Mouse (Mus musculus) spleen, adult 2 months (tissue): ENCODE results near the gene Sebox. TPM values are rescaled to one million over a fixed set of nuclear protein-coding genes. Genes with fewer than 3 reads are reported as not detected.

Experiments used
- DNase-seq, 2 experiments: peaks; one replicate each; pipeline versions ENCODE4 v3.0.0 to v3.0.0-alpha.2; 2012 to 2021; ENCODE audit warnings: low spot score in 2 of 2, low read depth in 1 of 2
- H3K27ac ChIP-seq: fragments of 200-500 bp; 2 replicates; pipeline ENCODE4 v1.5.1; 2012; ENCODE audit warnings: low read length, inconsistent platforms; ENCODE audit not compliant: insufficient read depth
- H3K27me3 ChIP-seq: fragments of 200-500 bp; 2 replicates; pipeline ENCODE4 v1.6.1; 2012; ENCODE audit warnings: mild to moderate bottlenecking, moderate library complexity, low read length, inconsistent platforms; ENCODE audit not compliant: control insufficient read depth, insufficient read depth
- H3K36me3 ChIP-seq: fragments of 200-500 bp; 2 replicates; pipeline ENCODE4 v1.6.1; 2012; ENCODE audit warnings: mild to moderate bottlenecking, low read length, inconsistent platforms; ENCODE audit not compliant: control insufficient read depth, insufficient read depth
- H3K4me1 ChIP-seq: fragments of 200-500 bp; 2 replicates; pipeline ENCODE4 v1.6.1; 2011; ENCODE audit warnings: inconsistent platforms; ENCODE audit not compliant: control insufficient read depth, insufficient read depth, insufficient read length
- H3K4me3 ChIP-seq: fragments of 200-500 bp; 2 replicates; pipeline ENCODE4 v1.5.1; 2011; ENCODE audit warnings: mild to moderate bottlenecking, inconsistent platforms; ENCODE audit not compliant: insufficient read depth, insufficient read length; ENCODE audit errors: extremely low read depth
- CTCF ChIP-seq: fragments of 200-500 bp; IDR thresholded peaks from 2 replicates; pipeline ENCODE4 v1.5.1; 2011; ENCODE audit warnings: mild to moderate bottlenecking, inconsistent platforms; ENCODE audit not compliant: insufficient read depth, insufficient read length, insufficient replicate concordance; ENCODE audit errors: extremely low read depth
- POLR2A ChIP-seq: fragments of 200-500 bp; IDR thresholded peaks from 2 replicates; pipeline ENCODE4 v1.6.1; 2011; ENCODE audit warnings: low read depth, low read length, inconsistent platforms
- WGBS: fragments of 180-500 bp; shearing (Covaris S2); methylation state at CpG from one replicate; pipeline ENCODE4 v1.1.7; 2018; 5-methylcytosine and 5-hydroxymethylcytosine counted together
- polyA plus RNA-seq: library from polyadenylated mRNA; depleted of rRNA; stranded (reverse); fragments of >200 nt; gene quantifications from 2 replicates; pipeline ENCODE4 v1.2.3, GENCODE M21; 2012; rRNA removed

Sebox gene
- polyA plus RNA-seq, result not detected in 2 replicates

DNA sequence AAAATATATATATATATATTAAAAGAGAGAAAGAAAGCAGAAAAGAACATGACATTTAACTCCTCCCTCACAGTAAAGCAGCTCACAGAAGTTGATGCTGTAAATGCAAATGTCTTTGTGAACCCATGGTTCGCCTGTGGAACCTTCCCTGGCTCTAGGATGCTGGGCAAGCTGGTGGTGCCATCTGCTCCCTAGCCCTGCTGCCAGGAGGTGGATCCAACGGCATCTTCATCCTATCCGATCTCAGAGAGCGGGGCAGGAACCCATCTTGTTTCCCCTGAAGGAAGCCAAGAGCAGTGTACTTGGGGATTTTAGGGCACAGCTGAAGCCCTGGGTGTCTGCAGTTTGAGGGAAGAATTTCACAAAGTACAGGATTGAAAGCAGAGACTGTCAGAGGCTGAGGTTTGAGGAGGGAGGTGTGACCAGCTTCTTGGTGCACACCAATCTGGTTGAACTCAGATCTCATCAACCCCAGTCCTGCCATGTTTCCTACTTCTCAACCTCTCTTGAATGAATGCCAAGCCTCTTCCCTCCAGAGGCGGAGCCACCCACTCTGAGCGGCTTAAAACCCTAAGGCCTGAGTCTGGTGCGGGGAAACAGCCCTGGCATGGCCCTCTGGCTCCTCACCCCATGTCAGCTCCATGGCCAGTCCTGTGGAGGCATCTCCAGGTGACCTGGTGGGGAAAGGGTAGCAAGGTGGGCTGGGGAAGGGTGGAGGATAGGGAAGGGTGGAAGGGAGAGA, at the start of gene Sebox:
Gene Sebox (plus strand): TSS at position 539 of the 742 bp plus-strand sequence.
- WGBS, result 66% methylated on average over 7 of the region's 7 CpGs

DNA sequence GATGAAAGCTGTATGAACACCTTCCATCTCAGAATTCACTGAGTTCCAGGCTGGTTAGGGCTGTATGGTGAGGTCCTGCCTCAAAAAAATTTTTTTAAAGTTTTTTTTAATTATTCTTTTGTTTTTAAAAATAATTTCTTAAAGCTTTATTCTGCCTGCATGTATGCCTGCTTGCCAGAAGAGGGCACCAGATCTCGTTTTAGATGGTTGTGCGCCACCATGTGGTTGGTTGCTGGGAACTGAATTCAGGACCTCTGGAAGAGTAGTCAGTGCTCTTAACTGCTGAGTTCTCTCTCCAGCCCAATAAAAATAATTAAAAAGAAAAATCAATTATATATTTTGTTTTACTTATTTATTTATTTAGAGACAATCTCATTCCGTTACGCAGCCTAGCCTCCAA, 49.6 kb upstream of the Sebox start:
- WGBS, result 31% methylated on average over 4 of the region's 4 CpGs
- Histone ChIP-seq H3K4me3 (no peak overlapping the region), H3K27me3 (no peaks in the 10 kb centered on the region), H3K27ac (no peak overlapping the region), H3K4me1 (no peaks in the 10 kb centered on the region), H3K36me3 (no peaks in the 10 kb centered on the region)
- TF ChIP-seq CTCF, result peak; percentile 78; the same call in 1 of the 2 replicates
- TF ChIP-seq POLR2A, result no peak
- peak; percentile 61 for DNase-seq

More for the DNA sequence above, at the start of gene Sebox:
- no peaks in the 10 kb centered on the region for H3K27me3 ChIP-seq
- H3K36me3 ChIP-seq, result peaks cover 12% of the 10 kb centered on the region
- TF ChIP-seq POLR2A (no peak), CTCF (no peak)
- H3K4me3 ChIP-seq, result no peak within 1 kb of the TSS
- no peaks in the 10 kb centered on the region for H3K4me1 ChIP-seq
- DNase-seq, result no peak
- no peak within 1 kb of the TSS for H3K27ac ChIP-seq

DNA sequence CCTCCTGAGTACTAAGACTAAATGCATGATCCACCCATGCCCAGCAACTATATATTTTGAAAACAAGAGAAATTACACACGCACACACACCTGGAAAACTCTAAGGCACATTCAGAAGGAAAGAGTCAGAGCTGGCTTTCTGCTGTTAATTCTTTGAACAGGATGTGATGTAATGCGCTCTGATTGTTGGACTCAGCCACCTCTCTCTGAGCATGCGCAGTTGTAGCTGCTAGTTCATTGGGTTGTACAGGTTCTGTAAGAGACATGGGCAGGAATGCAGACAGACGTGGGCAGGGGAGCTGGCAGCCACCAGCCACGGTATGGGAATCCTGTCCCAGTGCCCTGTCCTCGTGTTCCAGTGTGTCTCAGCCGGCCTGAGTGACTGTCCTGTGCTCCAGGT, 49.0 kb upstream of the Sebox start:
- no peaks in the 10 kb centered on the region for H3K36me3 ChIP-seq
- no peaks in the 10 kb centered on the region for H3K27me3 ChIP-seq
- H3K4me1 ChIP-seq, result no peaks in the 10 kb centered on the region
- WGBS, result 66% methylated on average over 7 of the region's 7 CpGs
- DNase-seq, result no peak
- no peak for TF ChIP-seq CTCF
- no peak for TF ChIP-seq POLR2A
- no peak overlapping the region for H3K4me3 ChIP-seq
- H3K27ac ChIP-seq, result no peak overlapping the region

DNA sequence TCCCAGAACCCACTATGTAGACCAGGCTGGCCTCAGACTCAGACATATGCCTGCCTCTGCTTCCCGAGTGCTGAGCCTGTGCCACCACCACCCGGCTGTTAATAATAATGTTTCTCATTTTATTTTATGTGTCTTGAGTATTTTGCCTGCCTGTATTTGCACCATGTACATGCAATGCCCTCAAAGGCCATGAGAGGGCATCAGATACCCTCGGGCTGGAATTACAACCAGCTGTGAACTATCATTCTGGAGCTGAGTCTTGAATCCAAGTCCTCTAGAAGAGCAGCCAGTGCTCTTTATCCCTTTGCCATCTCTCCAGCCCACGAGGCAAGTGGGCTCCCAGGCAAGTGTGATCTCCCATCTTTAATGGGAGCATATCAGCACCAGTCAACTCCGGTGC, 47.9 kb upstream of the Sebox start:
- no peaks in the 10 kb centered on the region for H3K27me3 ChIP-seq

DNA sequence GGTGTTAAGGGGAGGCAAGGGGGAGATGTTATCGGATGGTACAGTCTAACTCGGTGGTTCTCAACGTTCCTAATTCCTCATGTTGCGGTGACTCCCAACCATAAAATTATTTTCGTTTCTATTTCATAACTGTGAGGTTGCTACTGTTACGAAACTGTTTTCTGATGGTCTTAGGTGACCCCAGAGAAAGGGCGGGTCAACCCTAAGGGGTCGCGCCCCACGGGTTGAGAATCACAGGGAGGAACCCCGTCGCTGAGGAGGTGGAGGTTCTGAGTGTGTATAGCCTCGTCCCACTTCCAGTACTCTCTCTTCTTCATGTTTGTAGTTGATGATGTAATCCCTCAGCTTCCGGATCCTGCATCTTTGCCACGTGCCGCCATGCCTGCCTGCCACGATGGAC, 44.5 kb upstream of the Sebox start:
- no peak overlapping the region for H3K27ac ChIP-seq
- WGBS, result 82% methylated on average over 17 of the region's 17 CpGs

More for the DNA sequence above, 47.9 kb upstream of the Sebox start:
- peak in 1 of 2 experiments; percentile 15 for DNase-seq
- Histone ChIP-seq H3K27ac (no peak overlapping the region), H3K4me1 (no peaks in the 10 kb centered on the region), H3K4me3 (no peak overlapping the region), H3K36me3 (no peaks in the 10 kb centered on the region)
- 28% methylated on average over 5 of the region's 5 CpGs for WGBS
- no peak for TF ChIP-seq POLR2A
- peak; percentile 27; the same call in 1 of the 2 replicates for TF ChIP-seq CTCF

DNA sequence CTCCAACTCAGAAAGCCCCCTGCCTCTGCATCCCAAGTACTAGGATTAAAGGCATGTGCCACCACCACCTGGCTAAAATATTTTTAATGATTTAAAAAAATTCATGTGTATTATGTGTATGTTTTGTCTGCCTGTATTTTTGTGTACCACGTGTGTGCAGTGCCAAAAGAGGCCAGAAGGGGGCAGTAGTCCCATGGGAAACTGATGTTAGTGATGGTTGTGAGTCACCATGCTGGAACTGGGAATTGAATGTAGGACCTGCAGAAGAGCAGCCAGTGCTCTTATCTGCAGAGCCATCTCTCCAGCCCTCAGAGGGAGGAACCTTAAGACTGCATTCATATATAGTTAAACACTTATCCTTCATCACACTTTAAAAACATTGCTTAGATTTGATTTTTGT, 41.4 kb upstream of the Sebox start:
- no peak overlapping the region for H3K4me3 ChIP-seq
- no peak for DNase-seq
- no peaks in the 10 kb centered on the region for H3K27me3 ChIP-seq
- TF ChIP-seq POLR2A (no peak), CTCF (no peak)
- H3K27ac ChIP-seq, result no peak overlapping the region
- H3K36me3 ChIP-seq, result no peaks in the 10 kb centered on the region
- H3K4me1 ChIP-seq, result peaks cover 3% of the 10 kb centered on the region; the same call in 1 of the 2 replicates
- WGBS, result 62% methylated on average over 1 of the region's 1 CpGs

More for the DNA sequence above, 44.5 kb upstream of the Sebox start:
- Histone ChIP-seq H3K4me1 (no peaks in the 10 kb centered on the region), H3K4me3 (no peak overlapping the region), H3K36me3 (no peaks in the 10 kb centered on the region), H3K27me3 (no peaks in the 10 kb centered on the region)
- no peak for DNase-seq
- TF ChIP-seq CTCF (no peak), POLR2A (no peak)

DNA sequence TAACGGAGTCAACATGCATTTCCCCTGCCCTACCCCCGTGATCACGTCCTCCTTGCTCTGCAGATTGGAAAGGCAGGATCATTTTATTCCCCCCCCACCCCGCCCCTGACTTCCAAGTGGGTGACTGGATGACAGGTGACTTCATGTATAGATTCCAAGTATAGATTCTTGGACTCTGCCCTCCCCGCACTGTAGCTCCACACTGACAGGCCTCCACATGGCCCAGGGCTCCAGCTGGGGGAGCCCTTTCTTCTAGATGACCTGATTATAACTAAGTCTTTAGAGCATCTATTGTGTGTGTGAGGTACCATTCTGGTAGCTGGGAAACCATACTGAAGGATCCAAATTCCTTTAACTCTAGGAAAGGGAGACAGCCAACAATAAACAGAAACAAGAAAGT, 40.6 kb upstream of the Sebox start:
- Histone ChIP-seq H3K27ac (no peak overlapping the region), H3K36me3 (no peaks in the 10 kb centered on the region), H3K4me3 (no peak overlapping the region), H3K4me1 (peaks cover 3% of the 10 kb centered on the region; the same call in 1 of the 2 replicates), H3K27me3 (no peaks in the 10 kb centered on the region)
- TF ChIP-seq CTCF (no peak), POLR2A (no peak)
- no peak for DNase-seq
- WGBS, result 92% methylated on average over 5 of the region's 5 CpGs
